Mouse (Mus musculus): ENCODE data around the gene Spata13.

Gene Spata13

GRCm38 (mm10) chr14:60790103-60790502, 156.3 kb downstream of the Spata13 start:
- DNase-seq, result peak; percentile 51 to 78

- DNase-seq, result no peak
These were observed 163.0 kb downstream of the Spata13 start for GRCm38 (mm10) chr14:60796600-60797322.

- no peak for DNase-seq
These were observed 163.8 kb downstream of the Spata13 start for GRCm38 (mm10) chr14:60797596-60797995.

- no peak for DNase-seq
These were observed 164.9 kb downstream of the Spata13 start for GRCm38 (mm10) chr14:60798721-60799120.

- DNase-seq, result peak in 1 of 2 experiments; percentile 24
These were observed 166.2 kb downstream of the Spata13 start for GRCm38 (mm10) chr14:60799762-60800728.

- no peak for DNase-seq
These were observed 168.2 kb downstream of the Spata13 start for GRCm38 (mm10) chr14:60802026-60802425.

- DNase-seq, result no peak
These were observed 171.2 kb downstream of the Spata13 start for GRCm38 (mm10) chr14:60804978-60805377.

- no peak for DNase-seq
These were observed 172.1 kb downstream of the Spata13 start for GRCm38 (mm10) chr14:60805871-60806270.

- DNase-seq, result no peak
These were observed 173.1 kb downstream of the Spata13 start for GRCm38 (mm10) chr14:60806891-60807344.

GRCm38 (mm10) chr14:60809881-60810280, 176.1 kb downstream of the Spata13 start:
- DNase-seq, result no peak

GRCm38 (mm10) chr14:60811547-60811946, 177.7 kb downstream of the Spata13 start:
- DNase-seq, result no peak

All from kidney, postnatal 36 days (tissue).